Mouse (Mus musculus) skeletal muscle tissue, adult 2 months (tissue): ENCODE measurements around the gene Ccdc85b.

Source experiments
- DNase-seq: peaks from one replicate; pipeline ENCODE4 v3.0.0-alpha.2; 2012; ENCODE audit warnings: low read depth, low spot score

The Ccdc85b gene

DNA sequence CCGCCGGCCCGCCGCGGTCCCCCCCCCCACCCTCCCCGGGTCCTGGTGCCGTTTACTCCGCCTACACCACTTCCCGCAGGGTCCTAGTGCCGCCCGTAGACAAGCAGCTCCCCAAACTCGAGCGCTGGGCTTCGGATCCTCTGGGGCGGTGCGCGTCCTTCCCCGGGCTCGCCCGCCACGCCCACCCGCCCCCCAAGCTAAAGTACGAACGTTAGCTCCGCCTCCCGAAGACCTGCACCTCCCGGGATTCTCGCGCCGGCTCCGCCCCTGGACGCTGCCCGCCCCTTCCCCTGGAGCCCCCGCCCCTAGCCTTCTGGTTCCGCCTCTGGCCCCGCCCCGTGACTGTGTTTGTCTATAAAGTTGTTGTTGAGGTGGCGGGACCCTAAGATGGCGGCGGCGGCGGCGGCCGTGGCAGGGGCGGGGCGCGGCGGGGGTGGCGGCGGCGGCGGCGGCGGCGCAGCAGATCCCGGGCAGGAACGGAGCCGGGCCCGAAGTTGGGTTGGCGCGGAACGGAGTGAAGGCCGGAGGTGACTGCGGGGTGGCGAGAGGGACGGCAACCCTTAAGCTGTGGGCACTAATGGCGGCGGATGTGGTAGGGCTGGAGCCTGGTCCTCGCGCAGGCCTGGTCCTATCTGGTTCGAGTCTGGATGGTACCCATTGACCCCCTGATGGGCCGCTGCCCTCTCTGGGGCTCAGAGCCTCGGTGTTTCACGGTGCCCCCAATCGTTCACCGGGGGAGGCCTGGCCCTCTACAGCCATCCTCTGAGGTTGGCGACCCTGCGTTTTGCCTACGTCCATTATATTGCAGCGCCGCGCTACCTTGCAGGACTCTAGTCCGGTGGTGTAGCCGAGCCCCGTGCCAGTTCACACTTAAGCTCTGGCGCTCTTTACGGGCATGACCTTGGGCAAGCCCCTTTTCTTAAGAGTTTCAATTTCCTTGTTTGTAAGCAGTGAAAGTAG is 32.6 kb downstream of the Ccdc85b start, which contains the start of the genes Drap1 and AI837181:
Gene Drap1 (minus strand): TSS at position 198 of the 960 bp plus-strand sequence.
Gene AI837181 (plus strand): TSS at position 363 of the 960 bp plus-strand sequence.
- peak; percentile 98 for DNase-seq

DNA sequence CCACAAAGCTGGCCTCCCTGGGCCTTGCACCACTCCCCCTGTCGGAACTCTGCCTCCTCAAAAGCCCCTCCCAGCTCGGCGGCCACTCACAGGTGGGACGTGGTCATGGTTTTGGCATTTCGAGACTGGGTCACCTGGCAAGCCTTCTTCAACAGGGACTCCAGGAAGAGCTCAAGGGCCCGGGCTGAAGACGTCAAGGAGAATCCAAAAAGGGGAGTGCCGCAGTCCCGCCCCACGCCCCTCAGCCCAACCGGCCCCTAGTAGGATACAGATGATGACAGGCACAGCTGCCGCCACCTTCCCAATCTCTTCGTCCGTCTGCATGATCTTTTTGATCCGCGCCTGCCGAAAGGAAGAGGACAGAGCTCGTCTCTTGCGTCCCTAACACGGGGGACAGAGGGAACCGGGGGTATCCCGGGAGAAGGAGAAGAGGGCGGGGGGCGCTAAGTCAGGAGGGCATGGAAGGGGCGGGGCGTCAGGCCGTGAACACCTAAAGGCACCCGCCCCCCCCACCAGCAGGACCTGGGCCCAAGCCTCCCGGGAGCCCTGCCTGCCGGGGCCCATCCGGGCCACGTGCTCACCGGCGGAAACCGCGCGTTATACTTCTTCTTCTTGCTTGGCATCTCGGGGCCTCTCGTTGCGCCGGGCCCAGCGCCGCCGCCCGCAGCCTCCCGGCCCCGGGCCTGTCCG is 33.5 kb downstream of the Ccdc85b start:
- no peak for DNase-seq

DNA sequence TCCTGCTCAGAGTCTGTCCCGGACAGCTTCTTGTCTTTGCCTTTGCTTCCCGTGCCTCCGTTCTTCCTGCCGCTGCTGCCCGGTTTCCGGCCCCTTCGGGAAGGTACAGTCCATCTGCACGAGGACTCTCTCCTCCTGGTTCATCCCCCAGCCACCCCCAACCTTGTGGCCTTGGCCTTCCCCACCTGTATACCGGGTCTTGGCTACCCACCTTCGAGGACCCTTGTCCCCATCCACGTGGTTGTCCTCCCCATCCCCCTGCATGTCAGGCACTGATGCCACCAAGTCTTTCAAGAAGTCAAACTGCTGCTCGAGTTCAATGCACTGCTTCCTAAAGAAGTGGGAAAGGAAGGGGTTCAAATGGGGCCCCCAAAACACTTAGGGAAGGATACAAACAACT is 34.1 kb downstream of the Ccdc85b start:
- DNase-seq: no peak

DNA sequence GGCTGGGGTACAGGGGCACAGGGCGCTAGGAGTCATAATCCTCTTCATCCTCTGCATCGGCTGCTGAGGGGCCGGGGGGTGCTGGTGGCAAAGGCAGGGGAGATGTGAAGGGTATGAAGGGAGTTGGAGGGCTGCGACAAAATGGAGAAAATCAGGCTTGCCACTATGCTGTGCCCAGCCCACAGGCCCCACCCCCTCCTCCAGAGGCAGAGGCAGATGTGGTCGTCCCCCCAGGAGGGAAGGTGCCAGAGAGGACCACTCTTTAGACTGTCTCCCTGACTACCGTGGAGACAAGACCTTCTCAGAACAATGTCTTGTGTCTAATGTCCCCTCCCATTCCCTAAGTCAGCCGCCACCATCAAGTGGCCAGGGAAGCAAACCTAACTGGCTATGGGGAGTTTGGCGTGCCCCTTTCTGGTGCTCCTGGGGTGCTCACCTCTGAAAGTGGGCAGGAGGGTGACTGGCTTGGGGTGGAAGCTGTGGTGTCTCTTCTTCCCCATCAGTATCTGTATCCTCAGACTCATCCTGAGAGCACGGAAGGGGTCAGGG is 34.7 kb downstream of the Ccdc85b start:
- no peak for DNase-seq

DNA sequence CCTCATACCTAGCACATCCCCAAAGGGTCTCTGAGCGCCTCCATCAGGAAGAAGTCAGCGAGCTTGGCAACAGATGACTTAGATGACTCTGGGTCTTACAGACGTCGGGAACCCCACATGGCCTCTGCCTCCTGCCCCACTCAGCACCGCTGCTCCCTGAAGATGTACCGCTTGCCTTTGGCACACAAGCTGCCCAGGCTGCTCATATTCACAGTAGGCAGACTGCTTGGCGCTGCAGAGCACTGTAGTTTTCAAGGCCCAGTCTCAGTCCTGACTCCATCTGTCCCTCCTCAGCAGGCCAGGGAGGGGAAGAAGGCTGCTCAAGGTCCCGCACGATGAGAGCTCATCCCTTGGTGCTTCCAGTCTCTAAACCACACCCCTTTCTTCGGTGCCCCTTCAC is 35.4 kb downstream of the Ccdc85b start:
- DNase-seq: no peak

DNA sequence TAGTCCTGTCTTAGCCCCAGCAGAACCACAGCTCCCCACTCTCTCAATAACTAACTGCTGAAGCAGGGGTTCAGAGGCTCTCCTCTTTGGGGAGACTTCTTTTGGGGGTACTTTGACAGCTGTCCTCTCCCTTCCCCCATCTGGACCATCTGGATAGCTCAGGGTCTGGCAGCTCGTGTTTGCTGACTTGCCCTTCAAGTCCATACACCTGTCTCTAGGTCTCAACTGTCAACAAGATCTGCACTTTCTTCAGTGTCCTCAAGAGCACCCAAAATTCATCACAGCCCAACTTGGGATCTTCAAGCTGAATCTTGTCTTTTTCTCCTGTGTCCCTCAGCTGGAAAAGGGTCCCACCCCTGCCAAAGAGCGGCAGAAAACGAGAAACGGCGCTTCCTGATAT is 35.9 kb downstream of the Ccdc85b start:
- peak; percentile 81 for DNase-seq

DNA sequence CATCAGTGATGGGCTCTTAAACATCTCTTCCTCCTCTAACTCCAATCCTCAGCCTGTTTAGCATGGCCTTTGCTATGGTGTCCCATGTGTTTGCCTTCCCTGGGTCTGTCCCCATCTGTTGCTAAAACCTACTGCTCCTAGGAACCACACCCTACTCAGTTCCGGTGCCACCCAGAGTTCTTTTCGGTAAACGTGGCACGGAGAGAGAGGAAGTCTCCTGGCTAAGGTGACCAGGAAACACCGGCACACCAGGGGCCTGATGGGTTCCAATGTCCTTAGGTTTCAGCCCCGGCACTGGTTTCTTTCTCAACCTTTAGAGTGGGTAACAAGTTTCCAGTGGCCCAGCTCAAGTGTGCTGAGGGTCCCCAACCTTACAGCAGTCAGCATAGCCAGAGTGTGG is 37.1 kb downstream of the Ccdc85b start:
- no peak for DNase-seq

DNA sequence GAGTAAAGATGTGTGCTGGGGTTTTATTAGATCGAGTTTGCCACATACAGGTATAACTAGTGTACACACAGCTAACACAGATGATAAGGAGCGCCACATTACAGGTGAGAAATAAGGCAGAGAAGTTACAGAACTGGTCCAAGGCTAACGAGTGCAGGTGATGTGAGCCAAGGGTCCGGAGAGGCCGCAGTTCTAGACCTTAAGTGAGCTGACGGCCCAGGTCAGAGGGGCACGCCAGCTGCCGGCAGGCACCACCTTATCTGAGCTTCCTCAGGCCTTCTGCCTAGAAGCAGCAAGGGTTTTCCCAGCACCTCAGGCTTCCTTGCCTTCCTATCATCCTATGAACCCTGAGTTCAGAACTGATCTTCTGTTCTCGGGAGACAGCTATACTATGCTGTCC is 38.1 kb downstream of the Ccdc85b start:
- no peak for DNase-seq

DNA sequence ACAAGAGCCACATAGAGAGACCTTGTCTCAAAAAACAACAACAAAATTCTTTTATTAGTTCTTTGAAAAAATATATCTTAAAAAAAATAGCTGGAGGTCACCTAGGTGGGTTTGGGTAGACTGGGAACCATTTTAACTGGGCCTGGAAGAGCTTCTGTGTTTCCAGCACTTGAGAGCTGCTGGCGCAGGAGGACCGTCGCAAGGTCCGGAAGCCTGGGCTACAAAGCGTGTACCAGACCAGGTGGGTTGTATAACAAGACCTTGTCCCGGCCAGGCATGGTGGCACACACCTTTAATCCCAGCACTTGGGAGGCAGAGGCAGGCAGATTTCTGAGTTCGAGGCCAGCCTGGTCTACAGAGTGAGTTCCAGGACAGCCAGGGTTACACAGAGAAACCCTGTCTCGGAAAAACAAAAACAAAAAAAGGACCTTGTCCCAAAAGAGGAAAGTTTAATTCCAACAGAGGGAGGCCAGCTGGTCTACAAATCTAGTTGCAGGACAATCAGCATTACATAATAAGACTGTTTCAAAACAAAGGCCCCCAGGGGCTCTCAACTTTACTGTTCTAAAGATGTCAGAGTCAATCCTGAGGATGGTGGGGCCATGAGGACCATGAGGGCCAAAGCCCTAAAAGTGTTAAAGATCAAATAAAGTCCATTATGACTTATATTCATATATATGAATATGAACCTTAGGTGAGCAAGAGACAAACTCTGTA is 38.8 kb downstream of the Ccdc85b start:
- DNase-seq: no peak

DNA sequence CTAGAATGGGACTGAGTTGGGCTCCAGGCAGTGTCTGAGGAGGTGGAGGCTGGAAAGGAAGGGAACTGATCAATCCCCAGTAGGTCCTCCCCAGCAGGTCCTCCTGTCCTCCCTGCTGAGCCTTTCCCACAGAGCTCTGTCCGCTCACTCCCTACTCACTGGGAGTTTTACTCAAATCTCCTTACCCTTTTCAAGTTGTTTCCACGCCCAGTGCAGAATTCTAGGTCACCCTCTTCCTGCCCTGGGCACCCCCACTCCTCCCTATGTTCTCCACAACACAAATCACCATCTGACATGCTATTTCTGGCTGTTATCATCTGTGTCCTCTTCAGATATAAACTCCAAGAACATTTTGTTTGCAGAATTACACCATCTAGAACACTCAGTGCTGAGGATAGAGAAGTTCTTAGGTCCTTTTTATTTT is 43.1 kb downstream of the Ccdc85b start:
- no peak for DNase-seq

DNA sequence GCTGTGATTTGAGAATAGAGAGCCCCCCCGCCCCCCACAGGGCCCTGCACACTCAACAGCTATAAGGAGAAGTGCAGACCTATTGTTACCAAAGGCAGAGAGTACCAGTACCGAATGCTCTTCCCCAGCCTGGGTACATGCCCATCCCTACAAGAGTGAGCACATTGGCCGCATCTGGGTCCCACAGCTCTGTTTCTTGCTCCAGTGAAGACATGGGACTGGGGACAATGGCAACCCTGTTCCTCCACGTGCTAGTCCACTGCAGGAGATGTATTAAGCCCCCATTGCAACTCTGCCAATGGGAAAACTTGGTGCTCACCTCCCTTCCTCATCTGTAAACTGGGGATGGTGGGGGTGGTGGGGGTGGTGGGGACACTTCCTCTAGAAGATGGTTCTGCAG is 43.9 kb downstream of the Ccdc85b start:
- DNase-seq: no peak

DNA sequence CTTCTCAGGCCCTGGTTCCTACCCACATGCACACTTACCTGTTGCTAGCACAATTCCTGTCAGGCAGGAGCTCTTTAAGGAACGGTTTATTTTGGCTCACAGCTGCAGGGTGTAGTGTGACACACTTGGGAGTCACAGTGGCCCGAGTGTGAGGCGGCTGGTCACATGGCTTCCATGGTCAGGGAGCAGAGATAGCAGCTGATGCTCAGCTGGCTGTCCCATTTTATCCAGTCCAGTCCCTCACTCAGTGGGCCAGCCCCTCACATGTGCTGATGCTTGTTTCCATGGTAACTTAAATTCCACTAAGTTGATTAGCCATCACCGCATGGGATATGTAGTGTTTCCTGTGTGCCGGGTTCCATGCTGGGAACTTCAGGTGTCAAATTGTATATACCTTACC is 45.7 kb downstream of the Ccdc85b start:
- peak; percentile 82 for DNase-seq

DNA sequence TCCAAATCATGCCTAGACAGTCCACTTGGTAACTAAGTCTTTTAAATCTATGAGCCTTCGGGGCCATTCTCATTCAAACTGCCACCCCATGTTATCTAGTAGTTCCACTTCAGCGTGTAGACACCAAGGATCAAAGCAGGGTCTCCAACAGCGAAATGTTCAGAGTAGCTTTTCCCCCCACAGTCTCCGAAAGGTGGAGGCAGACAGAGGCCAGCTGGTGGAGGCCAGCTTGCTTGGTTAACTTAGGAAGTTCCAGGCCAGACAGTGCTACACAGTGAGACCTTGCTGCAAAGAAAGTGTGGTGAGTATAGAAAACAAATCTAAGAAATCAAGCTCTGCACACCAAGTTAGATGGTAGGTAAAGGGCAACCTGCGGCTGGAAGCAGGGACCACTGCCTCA is 47.1 kb downstream of the Ccdc85b start:
- no peak for DNase-seq

DNA sequence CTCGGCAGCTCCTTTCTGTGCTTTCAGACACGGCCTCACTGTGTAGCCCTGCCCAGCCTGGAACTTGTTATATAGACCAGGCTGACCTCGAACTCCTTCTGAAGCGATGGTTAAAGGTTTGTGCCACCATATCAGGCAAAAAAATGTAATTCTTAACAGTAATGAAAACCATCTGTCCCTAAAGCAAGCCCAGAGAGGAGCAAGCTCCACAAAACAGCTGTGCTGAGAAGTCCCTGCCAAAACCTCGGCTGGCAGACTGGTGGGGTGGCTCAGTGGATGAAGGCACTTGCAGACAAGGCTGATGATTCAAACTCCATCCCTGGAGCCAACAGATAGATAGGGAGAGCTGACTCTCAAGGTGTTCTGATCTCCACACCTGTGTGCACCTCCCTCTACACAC is 48.6 kb downstream of the Ccdc85b start:
- no peak for DNase-seq

DNA sequence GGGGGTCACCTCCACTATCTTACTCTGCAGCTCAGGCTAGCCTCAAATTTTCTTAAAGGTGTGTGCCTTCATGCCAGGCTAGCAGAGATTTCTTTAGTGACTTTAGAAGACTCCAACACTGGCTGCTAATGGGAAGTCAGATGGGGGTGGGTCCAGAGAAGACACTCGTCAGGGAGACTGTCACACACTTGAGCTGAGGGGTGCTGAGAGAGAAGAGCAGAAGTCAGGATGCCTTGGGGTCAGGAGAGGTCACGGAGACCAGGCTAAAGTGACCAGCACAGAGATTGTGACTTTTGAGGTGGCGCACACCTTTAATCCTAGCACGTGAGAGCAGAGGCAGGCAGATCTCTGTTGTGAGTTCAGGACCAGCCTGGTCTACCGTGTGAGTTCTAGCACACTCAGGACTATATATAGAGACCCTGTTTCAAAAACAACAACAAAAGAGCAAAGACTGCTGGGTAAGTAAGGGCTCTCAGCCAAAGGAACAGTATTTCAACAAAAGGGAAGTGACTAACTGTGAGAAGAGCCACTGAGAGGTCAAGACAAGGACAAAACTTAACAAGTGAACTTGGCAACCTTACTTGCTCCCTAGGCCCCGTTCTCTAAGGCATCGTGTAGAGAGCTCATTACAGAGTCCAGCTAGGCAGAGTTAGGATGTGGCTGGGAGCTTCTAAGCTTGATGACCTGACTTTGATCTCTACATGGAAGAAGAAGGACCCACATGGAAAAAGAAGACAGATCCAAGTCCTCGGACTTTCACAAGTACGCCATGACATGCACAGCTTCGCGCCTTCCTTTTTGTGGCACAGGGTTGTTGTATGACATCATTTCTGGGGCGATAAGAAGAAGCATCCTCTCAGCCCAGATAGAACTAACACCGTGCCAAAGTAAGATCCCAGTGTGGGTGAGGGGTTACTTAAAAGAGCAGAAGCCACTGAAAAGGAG is 49.4 kb downstream of the Ccdc85b start:
- DNase-seq: no peak

DNA sequence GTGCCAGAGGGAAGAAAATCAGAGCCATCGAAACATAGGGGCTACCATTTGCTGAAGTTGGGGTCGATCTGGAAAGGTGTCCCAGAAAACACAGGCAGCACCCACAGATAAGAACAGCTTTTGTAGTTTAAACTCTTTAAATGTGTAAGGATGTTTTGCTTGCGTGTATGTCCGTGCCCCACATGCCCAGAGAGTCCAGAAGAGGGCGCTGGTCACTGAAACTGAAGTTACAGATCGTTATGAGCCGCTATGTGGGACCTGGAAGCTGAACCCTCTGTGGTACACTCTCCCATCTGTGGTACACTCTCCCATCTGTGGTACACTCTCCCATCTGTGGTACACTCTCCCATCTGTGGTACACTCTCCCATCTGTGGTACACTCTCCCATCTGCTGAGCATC is 50.6 kb downstream of the Ccdc85b start:
- peak; percentile 88 for DNase-seq

DNA sequence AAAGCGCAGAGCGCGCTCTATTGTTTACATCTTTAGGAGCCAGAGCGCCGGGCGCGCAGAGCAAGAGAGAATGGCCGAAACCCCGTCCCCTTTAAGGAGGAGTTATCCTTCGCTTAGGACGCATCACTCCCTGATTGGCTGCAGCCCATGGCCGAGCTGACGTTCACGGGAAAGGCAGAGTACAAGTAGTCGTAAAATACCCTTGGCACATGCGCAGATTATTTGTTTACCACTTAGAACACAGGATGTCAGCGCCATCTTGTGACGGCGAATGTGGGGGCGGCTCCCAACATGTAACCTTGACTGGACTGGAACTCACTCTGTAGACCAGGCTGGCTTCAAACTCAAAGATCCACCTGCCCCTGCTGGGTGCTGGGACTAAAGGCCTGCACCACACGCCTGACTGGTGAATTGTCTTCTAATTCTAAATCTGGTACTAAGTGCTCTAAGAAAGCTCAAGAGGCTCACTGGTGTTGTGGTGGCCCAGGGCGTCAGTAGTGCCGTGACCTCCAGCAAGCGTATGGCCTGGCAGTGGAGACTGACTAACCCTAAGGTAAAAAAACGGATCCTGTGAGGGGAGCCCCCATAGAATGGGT is 51.1 kb downstream of the Ccdc85b start:
- DNase-seq: peak; percentile 76

DNA sequence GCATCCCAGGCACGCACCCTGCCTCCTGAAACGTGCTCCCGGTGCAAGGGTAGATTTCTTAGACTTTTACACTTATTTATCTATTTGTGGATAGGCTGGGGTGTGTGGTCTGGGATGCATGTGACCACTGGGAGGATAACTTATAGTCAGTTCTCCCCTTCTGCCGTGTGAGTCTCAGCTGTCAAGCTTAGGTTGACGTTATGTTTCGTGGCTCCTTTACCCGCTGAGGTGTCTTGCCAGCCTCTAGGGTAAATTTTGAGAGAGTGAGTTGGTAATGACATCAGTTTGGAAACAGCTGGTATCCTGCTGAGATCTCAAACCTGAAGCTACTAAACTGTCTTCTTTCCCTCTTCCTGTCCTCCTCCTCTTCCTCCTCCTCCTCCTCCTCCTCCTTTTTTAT is 51.8 kb downstream of the Ccdc85b start:
- DNase-seq: no peak
